Mouse (Mus musculus): ENCODE measurements around the gene Gldc. TPM values are rescaled to one million over a fixed set of nuclear protein-coding genes. Genes with fewer than 3 reads are reported as not detected.

Gene Gldc
- polyA plus RNA-seq, 1 experiment from 2014 or later, result 6.9 TPM

GRCm38 (mm10) chr19:30205159-30205816 lies 30.1 kb upstream of the Gldc start:
- Histone ChIP-seq H3K9ac (replicated peaks; ENCODE audit: low read length) (no peak overlapping the region), H3K4me3 (replicated peaks; ENCODE audit: low read depth, low read length) (no peak overlapping the region), H3K9me3 (ENCODE audit: control insufficient read depth, low read length) (no peaks in the 10 kb centered on the region), H3K4me2 (ENCODE audit: low read length) (no peak overlapping the region), H3K36me3 (ENCODE audit: control insufficient read depth, insufficient read depth, low read length) (no peaks in the 10 kb centered on the region), H3K27ac (replicated peaks; ENCODE audit: low read depth, low read length) (no peak overlapping the region), H3K27me3 (ENCODE audit: control insufficient read depth, insufficient read depth, low read length) (no peaks in the 10 kb centered on the region), H3K4me1 (ENCODE audit: control insufficient read depth, insufficient read depth, low read length) (no peaks in the 10 kb centered on the region)
- peak; percentile 89 for DNase-seq
- ATAC-seq (ENCODE audit: low FRiP score, low TSS enrichment), result no peak
- 20% methylated on average over 12 of the region's 12 CpGs for WGBS

- DNase-seq, result no peak
- Histone ChIP-seq H3K4me1 (ENCODE audit: control insufficient read depth, insufficient read depth, low read length) (no peaks in the 10 kb centered on the region), H3K9ac (replicated peaks; ENCODE audit: low read length) (no peak overlapping the region), H3K9me3 (ENCODE audit: control insufficient read depth, low read length) (no peaks in the 10 kb centered on the region), H3K4me2 (ENCODE audit: low read length) (no peak overlapping the region), H3K4me3 (replicated peaks; ENCODE audit: low read depth, low read length) (no peak overlapping the region), H3K36me3 (ENCODE audit: control insufficient read depth, insufficient read depth, low read length) (no peaks in the 10 kb centered on the region), H3K27me3 (ENCODE audit: control insufficient read depth, insufficient read depth, low read length) (no peaks in the 10 kb centered on the region), H3K27ac (replicated peaks; ENCODE audit: low read depth, low read length) (no peak overlapping the region)
- no peak for ATAC-seq (ENCODE audit: low FRiP score, low TSS enrichment)
- 91% methylated on average over 7 of the region's 7 CpGs for WGBS
Measured at GRCm38 (mm10) chr19:30202177-30202576, 26.9 kb upstream of the Gldc start.

- H3K4me3 ChIP-seq (replicated peaks; ENCODE audit: low read depth, low read length), result no peak overlapping the region
- WGBS, result 87% methylated on average over 6 of the region's 6 CpGs
- DNase-seq, result no peak
- H3K4me1 ChIP-seq (ENCODE audit: control insufficient read depth, insufficient read depth, low read length), result no peaks in the 10 kb centered on the region
- H3K9ac ChIP-seq (replicated peaks; ENCODE audit: low read length), result no peak overlapping the region
- H3K36me3 ChIP-seq (ENCODE audit: control insufficient read depth, insufficient read depth, low read length), result no peaks in the 10 kb centered on the region
- no peak overlapping the region for H3K27ac ChIP-seq (replicated peaks; ENCODE audit: low read depth, low read length)
- H3K9me3 ChIP-seq (ENCODE audit: control insufficient read depth, low read length), result no peaks in the 10 kb centered on the region
- H3K4me2 ChIP-seq (ENCODE audit: low read length), result no peak overlapping the region
- no peaks in the 10 kb centered on the region for H3K27me3 ChIP-seq (ENCODE audit: control insufficient read depth, insufficient read depth, low read length)
- ATAC-seq (ENCODE audit: low FRiP score, low TSS enrichment), result no peak
Measured at GRCm38 (mm10) chr19:30194999-30195398, 19.8 kb upstream of the Gldc start.

- DNase-seq (no peak), ATAC-seq (ENCODE audit: low FRiP score, low TSS enrichment) (no peak)
- H3K4me2 ChIP-seq (ENCODE audit: low read length), result no peak overlapping the region
- no peak overlapping the region for H3K9ac ChIP-seq (replicated peaks; ENCODE audit: low read length)
- no peaks in the 10 kb centered on the region for H3K4me1 ChIP-seq (ENCODE audit: control insufficient read depth, insufficient read depth, low read length)
- WGBS, result 94% methylated on average over 2 of the region's 2 CpGs
- no peak overlapping the region for H3K4me3 ChIP-seq (replicated peaks; ENCODE audit: low read depth, low read length)
- H3K9me3 ChIP-seq (ENCODE audit: control insufficient read depth, low read length), result peaks cover 11% of the 10 kb centered on the region; the same call in 1 of the 2 replicates
- H3K27ac ChIP-seq (replicated peaks; ENCODE audit: low read depth, low read length), result no peak overlapping the region
- H3K36me3 ChIP-seq (ENCODE audit: control insufficient read depth, insufficient read depth, low read length), result no peaks in the 10 kb centered on the region
- H3K27me3 ChIP-seq (ENCODE audit: control insufficient read depth, insufficient read depth, low read length), result no peaks in the 10 kb centered on the region
Measured at GRCm38 (mm10) chr19:30187232-30187631, 12.0 kb upstream of the Gldc start.

- H3K27ac ChIP-seq (replicated peaks; ENCODE audit: low read depth, low read length), result no peak overlapping the region
- no peak overlapping the region for H3K9ac ChIP-seq (replicated peaks; ENCODE audit: low read length)
- 88% methylated on average over 2 of the region's 2 CpGs for WGBS
- no peaks in the 10 kb centered on the region for H3K36me3 ChIP-seq (ENCODE audit: control insufficient read depth, insufficient read depth, low read length)
- H3K4me3 ChIP-seq (replicated peaks; ENCODE audit: low read depth, low read length), result no peak overlapping the region
- H3K4me1 ChIP-seq (ENCODE audit: control insufficient read depth, insufficient read depth, low read length), result no peaks in the 10 kb centered on the region
- no peaks in the 10 kb centered on the region for H3K27me3 ChIP-seq (ENCODE audit: control insufficient read depth, insufficient read depth, low read length)
- ATAC-seq (ENCODE audit: low FRiP score, low TSS enrichment) (no peak), DNase-seq (no peak)
- H3K9me3 ChIP-seq (ENCODE audit: control insufficient read depth, low read length), result peaks cover 11% of the 10 kb centered on the region; the same call in 1 of the 2 replicates
- H3K4me2 ChIP-seq (ENCODE audit: low read length), result no peak overlapping the region
Measured at GRCm38 (mm10) chr19:30185536-30185935, 10.3 kb upstream of the Gldc start.

- H3K9ac ChIP-seq (replicated peaks; ENCODE audit: low read length), result no peak overlapping the region
- ATAC-seq (ENCODE audit: low FRiP score, low TSS enrichment), result no peak
- no peaks in the 10 kb centered on the region; the same call in 1 of the 2 replicates for H3K27me3 ChIP-seq (ENCODE audit: control insufficient read depth, insufficient read depth, low read length)
- no peak overlapping the region for H3K4me2 ChIP-seq (ENCODE audit: low read length)
- 82% methylated on average over 1 of the region's 1 CpGs for WGBS
- H3K27ac ChIP-seq (replicated peaks; ENCODE audit: low read depth, low read length), result no peak overlapping the region
- no peaks in the 10 kb centered on the region for H3K4me1 ChIP-seq (ENCODE audit: control insufficient read depth, insufficient read depth, low read length)
- H3K36me3 ChIP-seq (ENCODE audit: control insufficient read depth, insufficient read depth, low read length), result no peaks in the 10 kb centered on the region
- no peaks in the 10 kb centered on the region for H3K9me3 ChIP-seq (ENCODE audit: control insufficient read depth, low read length)
- H3K4me3 ChIP-seq (replicated peaks; ENCODE audit: low read depth, low read length), result no peak overlapping the region
- DNase-seq, result no peak
Measured at GRCm38 (mm10) chr19:30179979-30180378, 4.8 kb upstream of the Gldc start.

- Histone ChIP-seq H3K36me3 (ENCODE audit: control insufficient read depth, insufficient read depth, low read length) (no peaks in the 10 kb centered on the region), H3K9ac (replicated peaks; ENCODE audit: low read length) (no peak overlapping the region; the same call in 1 of the 2 replicates), H3K27ac (replicated peaks; ENCODE audit: low read depth, low read length) (no peak overlapping the region), H3K27me3 (ENCODE audit: control insufficient read depth, insufficient read depth, low read length) (peaks cover 5% of the 10 kb centered on the region), H3K4me2 (ENCODE audit: low read length) (peak overlapping the region; percentile 100), H3K4me3 (replicated peaks; ENCODE audit: low read depth, low read length) (peak overlapping the region; percentile 60), H3K9me3 (ENCODE audit: control insufficient read depth, low read length) (no peaks in the 10 kb centered on the region), H3K4me1 (ENCODE audit: control insufficient read depth, insufficient read depth, low read length) (no peaks in the 10 kb centered on the region)
- ATAC-seq (ENCODE audit: low FRiP score, low TSS enrichment), result no peak
- WGBS, result 3% methylated on average over 15 of the region's 15 CpGs
- DNase-seq, result peak; percentile 45
Measured at GRCm38 (mm10) chr19:30174074-30174670, 1.1 kb downstream of the Gldc start.

- peaks cover 5% of the 10 kb centered on the region for H3K27me3 ChIP-seq (ENCODE audit: control insufficient read depth, insufficient read depth, low read length)
- WGBS, result 87% methylated on average over 8 of the region's 8 CpGs
- no peak overlapping the region for H3K4me2 ChIP-seq (ENCODE audit: low read length)
- H3K9ac ChIP-seq (replicated peaks; ENCODE audit: low read length), result no peak overlapping the region
- H3K27ac ChIP-seq (replicated peaks; ENCODE audit: low read depth, low read length), result no peak overlapping the region
- no peaks in the 10 kb centered on the region for H3K4me1 ChIP-seq (ENCODE audit: control insufficient read depth, insufficient read depth, low read length)
- no peak overlapping the region for H3K4me3 ChIP-seq (replicated peaks; ENCODE audit: low read depth, low read length)
- ATAC-seq (ENCODE audit: low FRiP score, low TSS enrichment) (no peak), DNase-seq (no peak)
- no peaks in the 10 kb centered on the region for H3K9me3 ChIP-seq (ENCODE audit: control insufficient read depth, low read length)
- H3K36me3 ChIP-seq (ENCODE audit: control insufficient read depth, insufficient read depth, low read length), result no peaks in the 10 kb centered on the region
Measured at GRCm38 (mm10) chr19:30171346-30172055, 3.7 kb downstream of the Gldc start.

All from midbrain, embryonic 14.5 days (tissue).